Mouse (Mus musculus) heart, adult 11 months (tissue): Measurements from ENCODE around the gene Olfr1132.
"Not testable (repeated sequence)": the region's sequence is repeated elsewhere in the genome, so short reads cannot be mapped to it uniquely, and the experiment has no call there.

Experiments used
- DNase-seq: peaks from one replicate; pipeline ENCODE4 v3.0.0; 2022

Gene Olfr1132

DNA sequence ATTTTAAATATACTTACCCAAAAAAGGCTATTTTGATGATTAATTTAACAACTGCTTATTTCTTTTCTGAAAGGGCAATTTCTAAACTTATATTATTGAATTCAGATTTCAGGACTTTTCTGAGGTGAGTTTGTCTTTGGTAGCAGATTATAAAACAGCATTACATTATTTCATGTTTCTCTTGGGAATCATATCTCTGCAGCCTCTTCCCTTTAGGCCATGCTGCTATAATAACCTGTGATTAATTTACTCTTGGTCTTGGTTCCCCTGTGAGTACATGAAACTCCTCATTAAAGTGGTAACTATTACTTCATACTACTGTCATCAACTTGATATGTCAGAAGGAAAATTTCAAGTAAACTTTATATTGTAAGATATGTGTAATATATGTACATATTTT lies at the start of gene Olfr1132:
Olfr1132 (minus strand) TSS at position 101 of the 400 bp plus-strand sequence.
- DNase-seq, result no peak

DNA sequence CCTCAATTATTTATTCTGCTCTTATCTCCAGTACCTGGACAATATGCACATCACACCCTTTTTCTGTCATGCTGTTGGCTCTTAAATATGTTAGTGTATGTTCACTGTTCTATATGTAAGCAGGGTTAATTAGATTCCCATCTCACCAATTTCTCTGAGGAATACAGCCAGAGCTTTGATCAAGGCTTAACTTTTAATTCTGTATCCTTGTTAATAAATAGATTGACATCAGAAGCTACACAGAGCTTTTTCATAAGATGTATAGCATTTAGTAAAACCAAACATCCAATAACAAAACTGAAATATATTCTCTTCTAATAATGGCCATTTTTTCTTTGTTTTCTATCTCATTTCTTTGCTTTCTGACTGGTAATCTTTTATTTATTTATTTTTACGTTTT lies 36.2 kb upstream of the Olfr1132 start, which contains the start of gene Olfr1135:
Olfr1135 (minus strand) TSS at position 101 of the 400 bp plus-strand sequence.
- DNase-seq, result no peak

DNA sequence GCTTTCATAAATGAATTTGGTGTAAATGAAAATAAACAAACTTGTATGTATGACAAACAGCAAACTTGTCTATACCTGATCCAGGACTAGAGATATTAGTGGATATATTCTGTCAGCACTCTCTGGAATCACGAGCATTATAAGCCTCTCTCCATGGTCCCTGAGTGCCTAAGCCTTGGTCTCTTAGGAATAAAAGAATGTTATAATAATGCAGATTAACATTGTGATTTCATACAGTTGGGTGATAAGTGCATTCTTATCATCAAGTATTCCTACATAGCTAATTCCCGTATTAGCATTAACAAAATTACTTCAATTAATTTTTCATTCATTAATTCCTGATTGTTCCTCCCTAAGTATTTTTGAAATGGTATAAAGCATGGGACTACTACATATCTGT lies 21.0 kb upstream of the Olfr1132 start, which contains the start of gene Olfr1134:
Olfr1134 (minus strand) TSS at position 101 of the 400 bp plus-strand sequence.
- DNase-seq, result no peak

DNA sequence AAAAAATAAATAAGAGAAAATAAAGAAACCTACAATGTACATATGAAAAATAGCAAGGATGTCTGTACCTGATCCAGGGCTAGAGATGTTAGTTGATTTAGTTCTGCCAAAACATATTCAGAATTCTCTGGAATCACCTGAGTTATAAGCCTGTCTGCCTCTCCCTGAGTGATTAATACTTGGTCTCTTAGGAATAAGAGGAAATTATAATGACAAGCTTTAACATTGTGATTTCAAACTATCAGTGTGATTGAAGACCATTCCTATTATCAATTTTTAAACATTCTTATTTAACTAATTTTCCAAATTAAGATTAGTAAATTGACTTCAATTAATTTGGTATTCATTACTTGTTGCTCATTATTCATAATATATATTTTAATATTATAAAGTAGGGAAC lies 9.9 kb upstream of the Olfr1132 start, which contains the start of gene Olfr1133:
Olfr1133 (minus strand) TSS at position 101 of the 400 bp plus-strand sequence.
- no peak for DNase-seq

DNA sequence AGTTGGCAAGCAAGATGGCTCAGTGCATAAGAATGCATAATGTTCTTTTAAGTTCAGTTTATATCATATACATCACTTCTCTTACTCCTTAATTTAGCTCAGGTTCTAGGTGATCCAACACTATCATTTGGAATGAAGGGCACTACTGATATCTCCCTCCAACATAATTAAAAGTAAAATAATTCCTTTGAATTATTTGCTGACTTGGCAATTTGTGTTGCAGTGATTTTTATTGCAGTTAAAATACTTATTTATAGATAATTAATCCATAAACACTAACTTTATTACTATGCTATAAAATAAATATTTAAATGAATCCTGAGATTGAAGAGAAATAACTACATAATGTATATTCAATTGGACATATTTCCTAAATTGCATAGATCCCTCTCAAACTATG lies 5.1 kb upstream of the Olfr1132 start:
- DNase-seq, result no peak

DNA sequence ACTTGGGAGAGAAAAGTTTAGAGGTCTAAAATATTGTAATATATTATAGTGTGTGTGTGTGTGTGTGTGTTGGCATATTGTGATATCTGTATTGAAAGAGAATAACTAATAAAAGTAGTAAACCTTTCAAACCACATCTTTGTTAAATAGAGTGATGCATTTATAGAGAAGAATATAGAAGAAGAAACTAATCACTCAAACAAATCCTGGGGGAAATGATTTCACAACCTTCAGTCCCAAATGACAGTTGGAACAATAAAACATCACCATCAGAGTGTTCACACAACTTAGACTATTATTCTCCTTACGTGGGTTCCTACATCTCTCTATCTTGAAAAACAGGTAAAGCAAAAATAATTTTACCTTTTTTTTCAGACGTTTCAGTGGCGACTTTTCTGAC lies 10.5 kb downstream of the Olfr1132 start, which contains the start of gene Olfr1131:
Olfr1131 (plus strand) TSS at position 301 of the 400 bp plus-strand sequence.
- DNase-seq, result no peak

DNA sequence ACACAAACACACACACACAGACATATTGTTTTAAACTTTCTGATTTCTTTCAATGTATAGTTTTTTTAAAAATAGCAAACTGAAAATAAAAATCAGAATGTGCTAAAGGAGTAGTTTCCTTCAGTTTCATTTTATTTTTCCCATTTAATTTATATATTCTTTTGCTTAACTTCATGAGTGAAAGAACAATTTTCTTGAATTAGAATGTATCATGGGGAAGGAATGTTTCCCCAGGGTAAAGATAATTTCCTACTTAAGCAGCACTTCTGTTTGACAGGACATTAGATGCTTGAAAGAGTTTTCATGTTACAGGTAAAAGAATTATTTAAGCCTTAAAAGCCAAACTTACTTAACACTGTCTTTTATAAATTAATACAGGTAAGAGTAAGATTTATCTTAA lies 31.4 kb downstream of the Olfr1132 start, which contains the start of gene Olfr1130:
Olfr1130 (plus strand) TSS at position 301 of the 400 bp plus-strand sequence.
- not testable (repeated sequence) for DNase-seq
